Mouse (Mus musculus) mouse trophoblast stem cell (cell line): ENCODE measurements around the gene Rd3.

ENCODE experiments used
- in situ Hi-C, 2 experiments: fragments of 300-500 bp; cut with MseI, MboI; formaldehyde crosslinking; loops; 2 replicates in 1 of 2; 3 replicates in 1 of 2; pipeline ENCODE4 v1.15.1; 2025

The Rd3 gene

DNA sequence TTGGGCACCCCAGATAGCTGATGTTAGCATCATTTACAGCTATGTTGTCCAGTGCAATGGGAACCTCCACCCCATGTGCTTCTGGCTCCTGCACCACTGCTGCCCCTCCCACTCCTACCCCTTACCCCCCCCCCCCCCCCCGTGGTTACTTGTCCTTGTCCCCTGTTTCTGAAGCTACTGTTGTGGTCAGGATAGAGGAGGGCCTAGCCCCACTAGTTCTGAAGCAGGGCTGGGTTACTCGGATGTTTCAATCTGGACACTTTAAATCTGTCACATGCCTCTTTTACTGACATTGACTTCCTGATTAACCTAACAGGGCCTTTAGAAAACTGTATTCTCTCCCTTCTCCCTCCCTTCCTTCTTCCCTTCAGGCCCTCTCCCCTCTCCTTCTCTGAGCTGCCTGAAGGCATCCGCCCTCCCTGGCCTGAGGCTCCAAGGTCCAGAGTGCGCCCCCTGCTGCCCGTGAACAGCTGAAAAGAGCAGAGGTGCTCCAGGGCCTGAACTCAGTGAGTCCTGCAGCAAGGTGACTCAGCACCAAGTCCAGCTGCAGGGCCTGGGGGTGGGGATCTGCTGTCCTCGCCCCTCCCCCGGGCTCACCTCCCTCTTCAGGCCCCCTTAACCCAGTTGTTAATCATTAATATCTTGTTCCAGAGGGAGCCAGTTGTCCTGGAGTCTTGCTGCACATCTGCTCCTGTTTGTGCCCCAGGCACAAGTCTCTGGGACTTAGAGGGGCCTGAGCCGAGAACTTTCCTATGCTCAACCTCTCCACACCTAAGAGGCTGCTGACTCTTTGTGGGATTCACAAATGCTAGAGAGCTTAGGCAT, 13.0 kb upstream of the Rd3 start:
- in situ Hi-C loops: no loop called here

- in situ Hi-C loops: no loop called here
Measured at GRCm38 (mm10) chr1:191964773-191965481, 12.2 kb upstream of the Rd3 start.

DNA sequence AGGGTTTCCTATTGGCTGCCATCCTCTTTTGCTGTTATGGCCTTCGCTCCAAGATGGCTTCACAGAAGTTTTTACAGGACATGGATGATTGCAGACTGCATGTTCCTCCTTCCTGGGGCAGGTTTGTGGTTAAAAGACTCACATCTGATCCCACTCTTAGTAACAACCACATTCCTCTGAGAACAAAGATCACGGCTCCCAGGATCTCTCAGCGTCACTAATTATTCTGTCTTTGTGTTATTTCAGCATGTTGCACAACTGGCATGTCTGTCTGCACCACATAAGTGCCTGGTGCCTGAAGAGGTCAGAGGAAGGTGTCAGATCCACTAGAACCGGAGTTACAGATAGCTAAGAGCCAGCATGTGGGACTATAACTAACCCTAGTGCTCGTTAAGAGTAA, 7.2 kb upstream of the Rd3 start:
- in situ Hi-C loops: no loop called here

- in situ Hi-C loops: no loop called here
Measured at GRCm38 (mm10) chr1:191974509-191975405, 2.4 kb upstream of the Rd3 start.

GRCm38 (mm10) chr1:191981426-191982102, 4.4 kb downstream of the Rd3 start:
- in situ Hi-C loops: no loop called here

DNA sequence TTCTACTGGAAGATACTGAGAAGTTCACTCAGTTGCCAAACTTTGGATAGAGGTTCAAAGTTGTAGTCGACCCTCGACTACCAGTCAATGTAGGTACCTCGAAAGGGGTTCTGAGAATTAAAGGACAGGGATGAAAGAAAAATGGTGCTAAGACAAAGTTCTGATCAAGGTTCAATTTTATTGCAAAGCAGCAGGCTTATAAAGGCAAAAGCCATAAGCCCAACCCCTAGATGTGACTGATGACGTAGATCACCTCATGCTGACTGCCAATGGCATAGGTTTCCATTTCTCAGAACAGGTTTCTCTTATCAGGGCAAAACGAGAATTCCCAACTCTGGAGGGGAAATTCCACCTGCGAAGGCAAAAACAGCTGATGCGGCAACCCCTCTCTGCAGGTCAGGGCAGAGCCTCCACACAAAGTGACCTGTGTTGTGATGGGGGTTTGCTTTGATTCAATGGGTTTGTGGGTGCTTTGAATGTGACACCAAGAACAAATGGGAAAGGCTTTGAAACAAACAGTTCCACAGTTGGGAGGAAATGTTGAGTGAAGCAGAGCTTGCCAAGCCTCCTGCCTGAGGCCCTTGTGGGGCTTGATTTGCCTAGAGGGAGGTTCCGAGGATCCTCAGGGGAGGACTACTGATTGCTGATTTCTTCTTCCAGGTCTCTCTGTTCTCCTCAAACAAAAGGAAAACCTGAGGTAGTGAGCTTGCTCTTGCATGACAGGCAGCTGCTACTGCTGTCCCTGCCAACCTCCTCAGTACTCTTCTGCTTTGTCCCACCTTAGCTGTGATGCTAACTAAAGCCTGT, 9.7 kb downstream of the Rd3 start:
- in situ Hi-C loops: no loop called here

DNA sequence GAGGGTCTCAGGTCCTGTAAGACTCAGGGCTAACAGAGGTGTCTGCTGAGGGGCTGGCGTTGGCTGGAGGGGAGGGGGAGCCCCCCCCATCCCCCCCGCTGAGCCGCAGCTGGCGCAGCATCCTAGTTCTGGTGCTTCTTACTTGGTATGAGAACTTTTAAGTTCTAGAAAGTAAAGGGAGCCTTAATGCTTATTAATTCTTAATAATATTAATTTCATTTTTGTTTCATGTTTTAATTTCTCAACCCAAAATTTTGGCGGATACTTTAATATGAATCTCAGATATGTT, 10.3 kb downstream of the Rd3 start:
- in situ Hi-C loops: no loop called here

DNA sequence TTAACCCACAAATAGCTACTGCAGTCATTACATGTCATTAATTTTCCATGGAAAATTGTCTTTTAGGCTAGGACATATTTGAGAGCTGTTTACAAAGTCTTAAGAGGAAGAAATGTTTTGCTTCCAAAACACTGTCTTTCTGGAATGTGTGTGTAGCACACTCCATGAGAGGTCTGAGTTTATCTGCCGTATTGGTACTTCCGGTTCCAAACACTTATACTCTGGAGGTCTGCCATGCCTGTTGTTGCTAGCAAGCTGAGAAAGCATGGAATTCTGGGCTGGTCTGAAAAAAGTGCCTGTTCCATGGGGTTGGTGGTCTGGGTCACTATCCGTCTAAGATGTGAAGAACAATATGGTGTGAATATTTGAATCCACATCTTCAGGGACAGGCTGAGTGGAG, 11.5 kb downstream of the Rd3 start:
- in situ Hi-C loops: no loop called here

DNA sequence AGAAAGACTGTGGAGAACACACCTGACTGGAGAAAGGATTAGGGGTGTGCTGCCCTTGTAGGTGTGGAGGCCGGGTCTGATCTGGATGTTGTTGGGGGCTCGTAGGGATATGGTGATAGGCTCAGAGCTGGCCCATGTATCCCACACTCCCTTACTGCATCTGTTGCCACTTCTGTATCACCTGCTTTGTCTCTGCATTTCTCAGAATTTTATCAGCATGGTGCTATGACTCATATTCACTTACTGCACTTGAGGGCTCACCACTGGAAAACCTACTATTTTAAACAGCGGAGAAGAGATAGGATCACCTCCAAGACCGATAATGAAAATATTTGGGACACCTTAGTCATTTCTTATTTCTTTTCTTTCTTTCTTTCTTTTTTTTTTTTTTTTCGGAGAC, 11.9 kb downstream of the Rd3 start:
- in situ Hi-C loops: no loop called here

DNA sequence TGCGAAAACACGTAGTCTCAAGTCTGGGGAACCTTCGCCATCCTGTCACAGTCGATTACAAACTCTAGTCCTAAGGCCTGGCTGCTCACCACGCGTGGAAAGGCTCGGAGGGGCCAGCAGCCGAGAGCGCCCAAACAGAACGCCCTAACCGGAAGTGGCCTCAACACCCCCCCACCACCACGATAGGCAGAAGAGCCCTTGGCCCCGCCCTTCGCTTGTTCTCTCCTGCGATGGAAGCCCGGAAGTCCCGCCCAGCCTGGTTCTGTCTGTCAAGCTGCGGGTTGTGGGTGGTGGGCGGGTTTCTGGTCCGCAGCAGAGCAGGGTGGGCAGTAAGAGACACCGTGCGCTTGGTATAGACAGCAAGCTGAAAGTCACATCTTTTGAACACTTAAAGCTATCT, 12.8 kb downstream of the Rd3 start:
- in situ Hi-C loops: no loop called here

- in situ Hi-C loops: no loop called here
Measured at GRCm38 (mm10) chr1:191992040-191992780, 15.0 kb downstream of the Rd3 start.

DNA sequence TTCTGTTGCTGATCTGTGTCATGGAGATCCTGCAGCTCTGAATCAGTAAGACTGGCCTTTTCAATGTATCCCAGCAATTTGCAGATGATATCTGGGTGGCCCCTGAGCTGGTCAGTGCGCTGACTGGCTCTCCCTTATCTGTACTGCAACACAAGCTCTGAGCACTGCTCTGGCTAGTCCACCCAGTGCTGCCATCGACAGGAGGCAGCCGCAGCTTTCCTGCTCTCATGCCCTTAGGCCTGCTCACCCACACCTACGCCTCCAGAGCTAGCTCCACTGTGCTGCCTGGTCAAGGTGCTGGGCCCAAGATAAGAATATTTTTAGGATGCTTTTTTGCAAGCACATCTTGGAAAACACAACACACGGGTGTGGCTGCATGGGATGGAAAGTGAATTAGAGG, 17.3 kb downstream of the Rd3 start:
- in situ Hi-C loops: no loop called here

DNA sequence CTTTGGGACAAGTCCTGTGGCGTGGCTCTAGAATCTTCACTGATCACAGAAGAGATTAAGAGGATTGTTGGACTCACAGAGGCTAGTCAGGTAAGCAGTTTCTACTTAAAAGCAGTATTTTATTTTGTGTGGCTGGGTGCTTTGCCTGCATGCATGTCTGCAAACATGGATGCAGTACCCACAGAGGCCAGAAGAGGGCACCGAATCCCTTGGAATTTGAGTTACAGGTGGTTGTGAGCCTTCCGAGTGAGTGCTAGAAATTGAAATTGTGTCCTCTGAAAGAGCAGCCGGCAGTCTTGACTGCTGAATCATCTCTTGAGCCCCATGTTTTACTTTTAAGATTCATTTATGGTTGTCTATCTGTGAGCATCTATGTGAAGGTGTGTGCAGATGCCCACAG, 18.3 kb downstream of the Rd3 start:
- in situ Hi-C loops: no loop called here

- in situ Hi-C loops: no loop called here
Measured at GRCm38 (mm10) chr1:191995916-191996315, 18.7 kb downstream of the Rd3 start.

DNA sequence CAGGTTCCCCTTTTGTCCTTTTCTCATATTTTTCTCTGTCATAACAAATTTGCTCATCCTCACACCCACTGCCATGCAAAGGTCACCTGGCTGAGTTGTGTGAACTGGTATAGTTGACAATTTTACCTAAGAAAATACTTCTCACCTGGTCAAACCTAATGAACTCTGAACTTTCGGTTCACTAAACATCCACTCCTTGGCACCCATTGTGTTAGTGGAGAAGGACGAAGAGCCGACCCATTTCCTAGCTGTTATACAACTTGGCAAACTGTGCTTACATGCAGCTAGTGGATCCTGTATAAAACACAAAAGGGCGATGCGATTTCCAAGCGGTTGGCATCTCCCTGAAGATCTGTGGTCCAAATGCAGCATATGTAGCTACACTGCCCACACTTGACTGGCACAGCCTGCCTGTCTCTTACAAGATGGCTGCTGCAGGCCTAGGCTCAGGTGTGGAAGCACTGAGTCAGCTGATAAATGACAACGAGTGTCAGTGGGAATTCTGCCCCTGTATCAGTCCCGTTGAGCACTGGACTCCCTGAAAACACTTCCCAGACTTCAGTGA, 19.5 kb downstream of the Rd3 start:
- in situ Hi-C loops: no loop called here

DNA sequence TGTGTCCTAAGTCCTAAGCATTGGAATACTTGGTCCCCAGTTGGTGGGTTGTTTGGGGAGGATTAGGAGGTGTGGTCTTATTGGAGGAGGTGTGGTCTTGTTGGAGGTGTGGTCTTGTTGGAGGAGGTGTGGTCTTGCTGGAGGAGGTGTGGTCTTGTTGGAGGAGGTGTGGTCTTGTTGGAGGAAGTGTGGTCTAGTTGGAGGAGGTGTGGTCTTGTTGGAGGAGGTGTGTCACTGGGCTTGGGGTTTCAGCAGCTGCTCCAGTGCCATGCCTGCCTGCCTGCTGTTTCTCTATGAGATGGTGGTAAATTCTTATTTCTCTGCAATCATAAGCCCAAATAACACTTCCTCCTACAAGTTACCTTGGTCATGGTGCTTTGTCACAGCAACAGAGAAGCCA, 21.9 kb downstream of the Rd3 start:
- in situ Hi-C loops: no loop called here
